Mouse (Mus musculus) layer of hippocampus, adult 11-12 months (tissue): ENCODE data around the gene Angel2.
A peak's percentile ranks its signal among the peaks of the same experiment; 100 is the strongest.

Experiments used
- DNase-seq: peaks from one replicate; pipeline ENCODE4 v3.0.0; 2022; ENCODE audit warnings: low spot score

Angel2 gene

DNA sequence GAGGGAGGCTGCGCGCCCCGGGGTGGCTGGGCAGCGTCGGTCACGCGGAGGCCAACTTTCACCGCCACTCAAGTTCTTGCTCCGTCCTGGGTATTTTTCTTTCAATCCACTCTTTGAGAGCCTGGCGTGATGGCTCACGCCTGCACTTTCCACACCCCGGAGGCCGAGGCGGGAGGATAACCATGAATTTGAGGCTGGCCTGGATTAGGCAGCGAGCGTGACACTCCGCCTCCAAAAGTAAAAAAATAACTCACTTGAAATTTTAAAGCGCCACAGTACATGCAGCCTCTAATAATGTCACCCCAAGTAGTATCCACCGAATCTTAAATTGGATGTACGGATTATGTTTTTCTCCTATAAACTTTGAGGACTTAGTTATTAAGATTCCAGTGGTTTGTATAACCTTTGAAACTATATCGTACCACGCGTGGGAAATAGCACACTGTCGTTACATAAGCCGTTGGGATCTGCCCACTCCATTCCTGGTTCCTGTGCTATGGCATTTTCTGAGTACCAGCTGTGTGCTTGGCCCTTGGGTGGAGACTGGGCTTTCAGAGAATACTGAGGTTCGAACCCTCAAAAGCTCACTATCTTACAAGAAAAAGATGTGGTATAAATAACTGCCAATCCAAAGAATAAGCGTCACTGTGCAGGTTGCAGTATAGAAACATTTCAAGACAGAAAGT lies 4.2 kb downstream of the Angel2 start:
- peak; percentile 30 for DNase-seq

DNA sequence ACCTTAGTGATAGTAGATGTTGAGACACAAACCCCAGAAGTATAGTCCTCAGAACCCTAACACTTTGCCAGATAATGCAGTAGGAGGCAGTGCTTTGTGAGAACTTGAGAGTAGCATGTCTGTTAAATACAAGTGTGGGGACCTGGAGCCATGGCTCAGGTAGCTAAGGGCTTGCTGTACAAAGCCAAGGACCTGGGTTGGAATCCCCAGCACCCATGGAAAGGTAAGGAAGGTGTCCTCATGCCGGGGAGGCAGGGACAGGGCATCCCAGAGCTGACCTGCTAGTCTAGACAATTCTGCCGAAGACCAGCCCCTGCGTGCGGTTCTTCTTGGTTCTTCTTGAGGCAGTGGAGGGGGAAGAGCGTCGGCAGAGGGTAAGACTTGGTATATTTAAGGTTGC lies 5.3 kb downstream of the Angel2 start:
- no peak for DNase-seq

DNA sequence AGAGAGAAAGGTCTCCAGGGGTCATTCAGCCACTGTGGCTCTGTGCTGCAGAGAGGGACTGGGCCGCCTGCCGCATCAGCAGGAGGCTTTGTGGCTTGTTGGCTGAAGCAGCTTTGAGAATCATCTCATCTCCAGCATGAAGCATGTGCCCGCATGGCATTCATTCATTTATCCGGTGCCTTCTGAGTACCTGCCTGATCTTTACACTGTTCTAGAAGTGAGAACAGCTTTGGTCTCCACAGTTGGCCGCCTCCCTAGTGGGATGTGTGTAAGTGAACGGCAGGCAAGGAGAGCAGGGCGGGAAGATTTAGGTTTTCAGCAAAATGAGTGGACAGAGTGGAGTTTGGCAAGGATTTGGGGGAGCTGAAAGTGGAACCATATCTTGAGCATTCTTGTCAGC lies 14.9 kb downstream of the Angel2 start:
- no peak for DNase-seq

GRCm38 (mm10) chr1:190944109-190944760 lies 19.3 kb downstream of the Angel2 start:
- DNase-seq, result peak; percentile 76

GRCm38 (mm10) chr1:190947986-190948385 lies 23.1 kb downstream of the Angel2 start:
- no peak for DNase-seq

DNA sequence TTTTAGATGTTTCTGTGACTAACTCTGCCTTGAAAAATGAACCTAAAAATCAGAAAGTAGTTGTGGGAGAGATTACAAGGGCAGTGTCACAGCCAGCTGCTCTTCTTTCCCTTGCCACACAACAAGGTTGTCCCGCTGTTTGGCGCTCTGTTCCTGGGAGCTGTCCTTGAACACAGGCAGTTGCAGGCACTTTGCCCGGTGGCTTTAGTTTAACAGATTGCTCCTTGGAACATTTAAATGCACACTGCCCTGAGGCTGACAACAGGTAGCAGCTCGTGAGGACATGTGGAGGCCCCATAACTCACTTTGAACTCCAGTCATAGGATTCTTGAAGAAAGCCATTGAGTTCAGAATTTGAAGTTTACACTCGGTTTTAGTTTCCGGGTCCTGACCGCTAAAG lies 23.5 kb downstream of the Angel2 start:
- DNase-seq, result no peak

GRCm38 (mm10) chr1:190948846-190949245 lies 23.9 kb downstream of the Angel2 start:
- no peak for DNase-seq

DNA sequence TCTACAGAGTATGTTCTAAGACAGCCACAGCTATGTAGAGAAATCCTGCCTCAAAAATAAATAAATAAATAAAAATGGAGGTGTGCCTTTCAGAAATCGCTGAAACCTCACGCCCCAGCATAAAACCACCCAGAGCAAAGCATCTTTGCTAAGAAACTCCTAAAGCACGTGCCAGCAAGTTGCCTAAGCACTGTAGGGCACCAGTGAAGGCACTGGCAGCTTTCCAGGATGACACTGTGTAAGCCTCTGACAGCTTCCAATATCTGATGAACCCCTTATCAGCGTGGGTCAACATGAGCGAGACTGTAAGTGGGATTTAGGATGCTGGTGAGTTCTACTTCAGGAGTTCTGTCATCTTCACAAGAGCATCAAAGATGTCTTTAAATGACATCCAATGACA lies 26.1 kb downstream of the Angel2 start:
- DNase-seq, result no peak

GRCm38 (mm10) chr1:190953009-190953408 lies 28.1 kb downstream of the Angel2 start:
- DNase-seq, result no peak

GRCm38 (mm10) chr1:190958821-190959220 lies 33.9 kb downstream of the Angel2 start:
- no peak for DNase-seq

GRCm38 (mm10) chr1:190962760-190963159 lies 37.8 kb downstream of the Angel2 start:
- DNase-seq, result no peak

DNA sequence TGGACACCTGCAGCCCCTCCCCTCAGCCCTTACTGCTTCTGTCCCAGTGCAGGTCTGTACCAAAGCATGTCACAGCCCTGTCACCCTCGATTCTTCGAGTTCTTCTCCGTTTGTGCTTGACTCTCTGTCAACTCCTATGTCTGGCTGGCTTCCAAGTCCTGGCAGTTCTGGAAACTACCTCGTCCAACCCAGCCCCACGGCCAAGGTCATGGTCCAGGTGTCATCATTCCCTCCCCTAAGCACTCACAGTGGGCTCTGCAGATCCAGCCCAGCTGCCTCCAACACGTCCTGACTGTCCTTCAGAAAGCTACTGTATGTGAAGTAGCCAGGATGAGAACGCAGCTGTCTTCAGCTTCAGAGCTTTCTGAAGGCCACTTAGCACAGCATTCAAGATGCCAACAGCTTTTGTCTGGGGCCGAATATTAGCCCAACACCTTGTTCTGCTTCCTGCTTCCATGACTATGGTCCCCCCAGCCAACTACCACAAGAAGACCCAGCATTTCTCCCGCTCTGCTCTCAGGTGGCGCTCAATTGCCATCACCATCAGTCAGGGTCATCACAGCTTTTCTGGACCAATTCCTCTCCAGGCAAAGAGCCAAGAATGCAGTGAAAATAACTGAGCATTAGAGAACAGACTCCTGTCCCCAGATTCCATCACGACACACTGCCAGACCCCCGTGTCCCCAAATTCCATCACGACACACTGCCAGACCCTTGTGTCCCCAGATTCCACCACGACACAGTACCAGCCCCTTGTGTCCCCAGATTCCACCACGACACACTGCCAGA lies 40.3 kb downstream of the Angel2 start:
- DNase-seq, result no peak

GRCm38 (mm10) chr1:190968010-190968409 lies 43.1 kb downstream of the Angel2 start:
- DNase-seq, result no peak

GRCm38 (mm10) chr1:190971708-190972610 lies 47.0 kb downstream of the Angel2 start:
- DNase-seq, result peak; percentile 28

GRCm38 (mm10) chr1:190972612-190973192 lies 47.8 kb downstream of the Angel2 start:
- DNase-seq, result no peak

DNA sequence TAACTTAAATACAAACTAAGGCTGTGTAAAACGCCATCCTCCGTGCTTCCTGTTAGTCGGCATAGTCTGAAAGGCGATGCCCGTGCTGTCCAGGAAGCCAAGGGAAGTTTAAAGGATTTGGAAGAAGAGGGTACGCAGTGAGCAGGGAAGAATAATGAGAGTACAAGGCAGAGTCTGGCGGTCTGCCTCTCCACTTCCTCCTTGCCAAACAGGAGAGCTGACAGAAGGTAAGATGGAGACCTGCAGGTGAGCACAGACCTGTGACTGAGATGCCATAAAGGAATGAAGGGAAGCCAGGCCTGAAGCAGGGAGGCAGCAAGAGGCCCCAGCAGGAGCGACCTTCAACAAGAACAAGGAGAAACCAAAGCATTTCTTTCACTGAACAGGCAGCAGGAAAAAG lies 49.3 kb downstream of the Angel2 start:
- DNase-seq, result no peak

DNA sequence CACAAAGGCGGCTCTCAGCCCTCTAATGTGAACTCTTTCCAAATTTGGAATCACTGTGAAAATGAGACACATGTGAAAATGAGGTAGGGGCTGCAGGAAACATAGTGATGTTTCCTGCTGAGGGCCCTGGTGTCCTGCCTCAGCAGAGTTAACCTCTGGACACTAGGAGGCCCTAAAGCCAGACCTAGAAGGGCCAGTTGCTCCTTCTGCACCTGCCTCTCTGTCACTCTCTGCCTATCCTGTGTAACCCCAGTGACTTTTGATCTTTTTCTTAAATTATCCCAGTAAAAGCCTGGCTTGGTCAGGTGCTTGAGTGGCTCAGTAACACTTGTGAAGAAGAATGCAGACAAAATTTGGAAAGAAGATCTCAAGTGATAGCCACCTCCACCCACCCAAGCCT lies 49.9 kb downstream of the Angel2 start:
- DNase-seq, result no peak

DNA sequence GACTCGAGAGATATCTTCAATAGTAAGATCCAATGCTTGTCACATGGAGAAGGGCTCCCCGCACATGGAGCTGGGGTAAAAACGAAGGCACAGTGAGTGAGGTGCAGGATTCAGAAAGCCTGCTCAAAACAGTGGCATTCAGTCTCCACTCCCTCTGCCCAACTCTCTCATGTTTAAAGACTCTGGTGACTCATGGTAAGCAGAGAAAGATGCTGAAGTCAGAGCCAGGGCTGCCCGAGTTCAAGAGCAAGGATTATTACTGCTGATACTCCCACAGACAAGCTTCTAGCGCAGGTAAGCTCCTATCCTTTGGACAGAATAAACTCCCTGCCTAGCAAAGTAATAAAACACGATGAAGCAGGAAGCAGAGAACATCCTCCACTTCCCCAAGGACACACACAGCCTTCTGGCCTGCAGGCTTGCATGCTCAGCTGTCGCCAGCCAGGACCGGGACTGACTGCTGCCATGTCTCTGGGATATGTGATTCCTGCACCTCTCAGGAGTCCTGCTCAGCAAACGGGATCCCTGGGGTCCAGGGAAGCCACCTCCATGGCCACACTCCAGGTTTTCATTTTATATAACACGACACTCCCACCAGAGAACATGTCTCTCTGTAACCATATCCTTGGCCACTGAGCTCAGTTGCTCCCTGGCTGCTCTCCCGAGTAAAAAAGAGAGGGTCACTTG lies 52.1 kb downstream of the Angel2 start:
- no peak for DNase-seq

- DNase-seq, result no peak
Measured at GRCm38 (mm10) chr1:190978001-190978400, 53.1 kb downstream of the Angel2 start.

GRCm38 (mm10) chr1:190978511-190979073 lies 53.7 kb downstream of the Angel2 start:
- DNase-seq, result no peak

- DNase-seq, result peak; percentile 65
Measured at GRCm38 (mm10) chr1:190979100-190979563, 54.2 kb downstream of the Angel2 start, which contains the start of gene Vash2. Gene Vash2 (minus strand): TSS chr1:190979296.
